Mouse (Mus musculus) fibroblast of lung, adult 2 months (primary cell): ENCODE results near the gene Gm4559.
A peak's percentile ranks its signal among the peaks of the same experiment; 100 is the strongest.
"Not testable (repeated sequence)": the region's sequence is repeated elsewhere in the genome, so short reads cannot be mapped to it uniquely, and the experiment has no call there.

ENCODE experiments used
- DNase-seq: peaks from one replicate; pipeline ENCODE4 v3.0.0-alpha.2; 2011; ENCODE audit warnings: low read depth

Gene Gm4559

GRCm38 (mm10) chr7:142274263-142274662 lies at the start of gene Gm4559:
Gene Gm4559, minus strand, starts transcription at chr7:142274363.
- DNase-seq = not testable (repeated sequence)

GRCm38 (mm10) chr7:142323396-142324117 lies 49.4 kb upstream of the Gm4559 start:
- DNase-seq = no peak

GRCm38 (mm10) chr7:142322641-142323040 lies 48.5 kb upstream of the Gm4559 start:
- no peak for DNase-seq

GRCm38 (mm10) chr7:142321637-142322306 lies 47.6 kb upstream of the Gm4559 start:
- DNase-seq = not testable (repeated sequence)

- no peak for DNase-seq
Measured at GRCm38 (mm10) chr7:142320906-142321305, 46.7 kb upstream of the Gm4559 start.

GRCm38 (mm10) chr7:142319124-142319523 lies 45.0 kb upstream of the Gm4559 start:
- no peak for DNase-seq

- DNase-seq = no peak
Measured at GRCm38 (mm10) chr7:142317216-142317615, 43.1 kb upstream of the Gm4559 start.

GRCm38 (mm10) chr7:142316558-142316957 lies 42.4 kb upstream of the Gm4559 start:
- DNase-seq = no peak

GRCm38 (mm10) chr7:142314600-142315285 lies 40.6 kb upstream of the Gm4559 start:
- no peak for DNase-seq

GRCm38 (mm10) chr7:142303929-142304328 lies 29.8 kb upstream of the Gm4559 start:
- not testable (repeated sequence) for DNase-seq

GRCm38 (mm10) chr7:142303249-142303648 lies 29.1 kb upstream of the Gm4559 start, which contains the start of gene Krtap5-4:
Gene Krtap5-4, plus strand, starts transcription at chr7:142303549.
- DNase-seq = no peak

- DNase-seq = not testable (repeated sequence)
Measured at GRCm38 (mm10) chr7:142297018-142297417, 22.9 kb upstream of the Gm4559 start, which contains the start of gene Krtap5-1. Gene Krtap5-1, minus strand, starts transcription at chr7:142297118.

GRCm38 (mm10) chr7:142296108-142296507 lies 21.9 kb upstream of the Gm4559 start:
- not testable (repeated sequence) for DNase-seq

- no peak for DNase-seq
Measured at GRCm38 (mm10) chr7:142295418-142295817, 21.3 kb upstream of the Gm4559 start.

GRCm38 (mm10) chr7:142293851-142294250 lies 19.7 kb upstream of the Gm4559 start:
- not testable (repeated sequence) for DNase-seq

- DNase-seq = not testable (repeated sequence)
Measured at GRCm38 (mm10) chr7:142285910-142286612, 11.9 kb upstream of the Gm4559 start.

GRCm38 (mm10) chr7:142285130-142285835 lies 11.1 kb upstream of the Gm4559 start:
- DNase-seq = no peak

- peak; percentile 70 for DNase-seq
Measured at GRCm38 (mm10) chr7:142284615-142285080, 10.5 kb upstream of the Gm4559 start.

- peak; percentile 7 for DNase-seq
Measured at GRCm38 (mm10) chr7:142284023-142284591, 9.9 kb upstream of the Gm4559 start.

- DNase-seq = not testable (repeated sequence)
Measured at GRCm38 (mm10) chr7:142282847-142283246, 8.7 kb upstream of the Gm4559 start.

- not testable (repeated sequence) for DNase-seq
Measured at GRCm38 (mm10) chr7:142279291-142279690, 5.1 kb upstream of the Gm4559 start.
